9 mouse cellular contexts compared by ENCODE assay signal in the genomic region with DNA sequence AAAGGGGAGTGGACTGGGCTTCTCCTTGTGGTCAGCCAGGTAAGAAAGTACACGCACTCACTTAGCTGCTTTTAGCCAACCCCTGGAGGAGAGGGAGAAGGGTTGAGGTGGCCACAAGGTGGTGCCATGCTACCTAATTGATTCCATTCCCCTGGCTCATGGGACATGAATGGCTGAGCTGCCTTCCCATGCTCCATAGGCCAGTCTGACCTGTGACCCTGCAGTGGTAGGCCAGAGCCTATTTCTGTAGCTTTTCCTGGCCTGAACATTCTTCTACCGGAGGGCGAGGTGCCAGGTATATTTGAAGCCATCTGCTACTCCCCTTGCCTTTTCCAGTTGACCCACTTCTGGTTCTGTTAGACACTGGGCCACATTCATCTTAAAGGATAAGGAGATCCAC. TPM values are rescaled to one million over a fixed set of nuclear protein-coding genes. Genes with fewer than 3 reads are reported as not detected.
DNase-seq lines count a peak whose midpoint lies in the region; ATAC-seq and TF ChIP-seq lines count a peak whose summit lies in the region.
"Had no signal": no experiment of that assay in that cellular context is flagged by ENCODE, and none has a peak within 500 bp of the region (broad histone marks: within the 10 kb centered on the region; RNA-seq: fewer than 3 reads in every experiment).

No protein-coding gene starts in this region.

- ATAC-seq in forebrain, embryonic 13.5 days: peak; percentile 65; the same call in 1 of the 2 replicates
- peak; percentile 45; the same call in 1 of the 2 replicates for ATAC-seq in midbrain, embryonic 15.5 days (replicated peaks)

- H3K4me2 ChIP-seq in forebrain, embryonic 13.5 days: no peak overlapping the region
- no peak overlapping the region for H3K4me2 ChIP-seq in midbrain, embryonic 15.5 days
- H3K4me2 ChIP-seq: limb, embryonic 15.5 days had no signal

- no peak for TF ChIP-seq POLR2A in bone marrow, adult 2 months (IDR thresholded peaks at IDR 0.05; ENCODE audit: borderline replicate concordance, control insufficient read depth, low read depth, low read length)

- TF ChIP-seq CTCF in layer of hippocampus, adult 2 months (conservative IDR thresholded peaks at IDR 0.05): peak; percentile 69
- TF ChIP-seq CTCF in bone marrow, adult 2 months (IDR thresholded peaks at IDR 0.05; ENCODE audit: control insufficient read depth, insufficient read depth, low read length): peak; percentile 52

- no peaks in the 10 kb centered on the region for H3K9me3 ChIP-seq in forebrain, embryonic 13.5 days (replicated peaks)
- H3K9me3 ChIP-seq in midbrain, embryonic 15.5 days: no peaks in the 10 kb centered on the region
- H3K9me3 ChIP-seq: limb, embryonic 15.5 days had no signal

- H3K27me3 ChIP-seq in forebrain, embryonic 13.5 days: no peaks in the 10 kb centered on the region
- no peaks in the 10 kb centered on the region for H3K27me3 ChIP-seq in midbrain, embryonic 15.5 days (replicated peaks)
- H3K27me3 ChIP-seq: limb, embryonic 15.5 days had no signal

- H3K36me3 ChIP-seq in forebrain, embryonic 13.5 days (ENCODE audit: poor library complexity, severe bottlenecking): peaks cover 75% of the 10 kb centered on the region
- H3K36me3 ChIP-seq in midbrain, embryonic 15.5 days (replicated peaks): peaks cover 65% of the 10 kb centered on the region

- H3K9ac ChIP-seq in forebrain, embryonic 13.5 days: no peak overlapping the region
- no peak overlapping the region for H3K9ac ChIP-seq in midbrain, embryonic 15.5 days
- H3K9ac ChIP-seq: limb, embryonic 15.5 days had no signal

- no peak overlapping the region for H3K4me3 ChIP-seq in layer of hippocampus, adult 2 months
- H3K4me3 ChIP-seq in bone marrow, adult 2 months (replicated peaks; ENCODE audit: control insufficient read depth, low read depth, low read length): no peak overlapping the region
- H3K4me3 ChIP-seq in forebrain, embryonic 13.5 days: no peak overlapping the region
- no peak overlapping the region for H3K4me3 ChIP-seq in midbrain, embryonic 15.5 days
- H3K4me3 ChIP-seq: limb, embryonic 15.5 days had no signal

- no peak overlapping the region for H3K27ac ChIP-seq in layer of hippocampus, adult 2 months
- no peak overlapping the region for H3K27ac ChIP-seq in bone marrow, adult 2 months (ENCODE audit: control insufficient read depth, insufficient read depth, low read depth, low read length, poor library complexity)
- H3K27ac ChIP-seq in forebrain, embryonic 13.5 days: no peak overlapping the region
- no peak overlapping the region for H3K27ac ChIP-seq in midbrain, embryonic 15.5 days
- H3K27ac ChIP-seq: limb, embryonic 15.5 days had no signal

- 86% methylated on average over 3 of the region's 3 CpGs for WGBS in bone marrow, adult 2 months
- 87% methylated on average over 3 of the region's 3 CpGs for WGBS in forebrain, embryonic 13.5 days
- 86% methylated on average over 3 of the region's 3 CpGs for WGBS in midbrain, embryonic 15.5 days

- no peaks in the 10 kb centered on the region; the same call in 1 of the 2 replicates for H3K4me1 ChIP-seq in bone marrow, adult 2 months (ENCODE audit: control insufficient read depth, insufficient read depth, low read length)
- H3K4me1 ChIP-seq in forebrain, embryonic 13.5 days: no peaks in the 10 kb centered on the region
- H3K4me1 ChIP-seq in midbrain, embryonic 15.5 days: no peaks in the 10 kb centered on the region
- H3K4me1 ChIP-seq: limb, embryonic 15.5 days had no signal

- no peak for DNase-seq in layer of hippocampus, adult 2 months (ENCODE audit: low spot score in 2 of 2)
- DNase-seq in layer of hippocampus, adult 11-12 months (ENCODE audit: low spot score): no peak
- peak; percentile 56 to 77 for DNase-seq in kidney, postnatal 36 days
- DNase-seq in urinary bladder, postnatal 25 days (ENCODE audit: low spot score): no peak
- no peak for DNase-seq in layer of hippocampus, adult 9-11 months

RNA-seq across cellular contexts. Expression of a gene that starts 7.4 kb away (rescaled TPM):
- total RNA-seq in layer of hippocampus, adult 2 months (2021): 10 to 100 TPM; 56.5 to 56.9 TPM
- 12.1 and 19.5 TPM in 2 replicates for polyA plus RNA-seq in bone marrow, adult 2 months (2011; ENCODE audit: insufficient read depth, insufficient read length, low replicate concordance, missing spikeins)
- polyA plus RNA-seq in forebrain, embryonic 13.5 days (2015; fragmentation: Nextera tagmentation; extraction: Ambion mirVana): 31.4 and 35.4 TPM in 2 replicates
- polyA plus RNA-seq in midbrain, embryonic 15.5 days (2015; fragmentation: Nextera tagmentation; extraction: Ambion mirVana): 42.0 and 43.8 TPM in 2 replicates

RNA-seq across cellular contexts. Expression of a gene that starts 10.7 kb away (rescaled TPM):
- total RNA-seq in layer of hippocampus, adult 2 months (2021): 10 to 100 TPM; 48.9 to 50.4 TPM
- 38.0 and 64.7 TPM in 2 replicates for polyA plus RNA-seq in bone marrow, adult 2 months (2011; ENCODE audit: insufficient read depth, insufficient read length, low replicate concordance, missing spikeins)
- polyA plus RNA-seq in forebrain, embryonic 13.5 days (2015; fragmentation: Nextera tagmentation; extraction: Ambion mirVana): 101 and 112 TPM in 2 replicates
- 96.2 and 100 TPM in 2 replicates for polyA plus RNA-seq in midbrain, embryonic 15.5 days (2015; fragmentation: Nextera tagmentation; extraction: Ambion mirVana)

RNA-seq across cellular contexts. Expression of a gene that starts 25.9 kb away (rescaled TPM):
- total RNA-seq in layer of hippocampus, adult 2 months (2021): 100 to 1,000 TPM; 712 to 736 TPM
- 117 and 135 TPM in 2 replicates for polyA plus RNA-seq in bone marrow, adult 2 months (2011; ENCODE audit: insufficient read depth, insufficient read length, low replicate concordance, missing spikeins)
- 970 and 989 TPM in 2 replicates for polyA plus RNA-seq in forebrain, embryonic 13.5 days (2015; fragmentation: Nextera tagmentation; extraction: Ambion mirVana)
- polyA plus RNA-seq in midbrain, embryonic 15.5 days (2015; fragmentation: Nextera tagmentation; extraction: Ambion mirVana): 1,259 and 1,287 TPM in 2 replicates

RNA-seq across cellular contexts. Expression of a gene that starts 39.0 kb away (rescaled TPM):
- 10 to 100 TPM; 85.1 to 93.0 TPM for total RNA-seq in layer of hippocampus, adult 2 months (2021)
- 30.4 and 53.5 TPM in 2 replicates for polyA plus RNA-seq in bone marrow, adult 2 months (2011; ENCODE audit: insufficient read depth, insufficient read length, low replicate concordance, missing spikeins)
- 75.3 TPM in 2 replicates for polyA plus RNA-seq in forebrain, embryonic 13.5 days (2015; fragmentation: Nextera tagmentation; extraction: Ambion mirVana)
- polyA plus RNA-seq in midbrain, embryonic 15.5 days (2015; fragmentation: Nextera tagmentation; extraction: Ambion mirVana): 85.8 and 86.2 TPM in 2 replicates

Comparison
In these comparisons a context has a peak if more than half of its experiments do, and no peak if none do; other contexts are left out.
1. DNase-seq: peak in kidney, postnatal 36 days (2 of 2); none in layer of hippocampus, adult 2 months (0 of 2), layer of hippocampus, adult 11-12 months (single experiment), urinary bladder, postnatal 25 days (single experiment) and layer of hippocampus, adult 9-11 months (single experiment).